Mouse (Mus musculus): ENCODE data around the gene Prr22.
A peak's percentile ranks its signal among the peaks of the same experiment; 100 is the strongest.

The Prr22 gene

DNA sequence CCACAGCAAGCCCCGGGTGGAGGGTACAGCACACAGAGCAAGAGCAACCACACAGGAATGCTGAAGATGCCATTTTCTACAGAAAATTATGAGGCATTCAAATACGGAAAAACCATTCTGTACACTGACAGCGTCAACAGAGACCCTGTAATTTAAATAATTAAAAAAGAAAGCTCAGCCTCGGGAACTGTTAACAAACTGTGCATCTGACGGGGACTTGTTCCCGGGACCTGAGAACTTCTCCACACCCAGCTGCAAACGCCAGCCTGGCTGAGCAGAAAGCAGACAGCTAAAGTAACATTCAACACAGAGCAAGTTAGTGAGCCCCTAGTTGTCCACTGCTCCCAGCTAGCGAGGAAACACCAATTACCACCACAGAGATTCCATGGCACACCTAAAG, 32.0 kb downstream of the Prr22 start:
- DNase-seq (ENCODE audit: extremely low read depth, insufficient read length, low spot score) = no peak

DNA sequence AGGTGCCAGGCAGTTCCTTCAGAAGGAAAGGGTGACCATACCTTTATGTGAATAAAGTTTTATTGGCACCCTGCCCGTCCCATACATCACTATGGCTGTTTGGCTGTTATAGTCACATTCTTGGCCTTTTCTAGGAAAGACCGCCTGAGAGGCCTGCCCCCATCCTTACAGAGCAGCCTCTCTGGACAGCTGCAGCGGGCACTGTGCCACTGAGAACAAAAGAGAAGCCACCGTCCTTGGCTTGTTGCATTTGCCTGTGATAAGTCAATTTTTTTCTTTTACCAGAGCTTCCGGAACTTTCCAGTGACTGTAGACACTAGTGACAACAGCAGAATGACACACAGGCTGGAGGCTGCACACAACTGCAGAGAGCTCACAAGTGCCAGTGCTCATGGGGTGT, 34.9 kb downstream of the Prr22 start:
- no peak for DNase-seq (ENCODE audit: extremely low read depth, insufficient read length, low spot score)

GRCm38 (mm10) chr17:56805784-56806183, 35.7 kb downstream of the Prr22 start:
- DNase-seq (ENCODE audit: extremely low read depth, insufficient read length, low spot score) = no peak

GRCm38 (mm10) chr17:56808518-56808917, 38.5 kb downstream of the Prr22 start:
- peak; percentile 52 for DNase-seq (ENCODE audit: extremely low read depth, insufficient read length, low spot score)

DNA sequence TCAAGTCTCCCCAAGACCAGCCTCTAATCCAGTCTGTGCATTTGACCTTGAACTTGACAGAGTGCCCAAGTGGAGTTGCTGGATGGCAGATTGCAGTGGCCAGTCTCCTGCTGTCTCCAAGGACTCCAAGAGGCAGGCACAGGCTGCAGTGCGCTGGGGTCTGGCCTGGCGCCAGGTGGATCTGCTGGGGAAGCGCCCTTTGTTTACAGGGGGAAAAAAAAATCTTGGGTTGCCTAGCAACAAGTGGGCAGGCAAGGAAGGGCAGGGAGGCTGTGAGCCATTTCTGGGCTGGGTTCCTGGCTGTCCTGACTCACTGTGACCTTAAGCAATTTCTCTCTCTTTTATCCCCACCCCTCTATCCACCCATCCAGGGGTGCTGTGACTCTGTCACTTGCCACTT, 40.2 kb downstream of the Prr22 start:
- DNase-seq (ENCODE audit: extremely low read depth, insufficient read length, low spot score) = peak; percentile 94

DNA sequence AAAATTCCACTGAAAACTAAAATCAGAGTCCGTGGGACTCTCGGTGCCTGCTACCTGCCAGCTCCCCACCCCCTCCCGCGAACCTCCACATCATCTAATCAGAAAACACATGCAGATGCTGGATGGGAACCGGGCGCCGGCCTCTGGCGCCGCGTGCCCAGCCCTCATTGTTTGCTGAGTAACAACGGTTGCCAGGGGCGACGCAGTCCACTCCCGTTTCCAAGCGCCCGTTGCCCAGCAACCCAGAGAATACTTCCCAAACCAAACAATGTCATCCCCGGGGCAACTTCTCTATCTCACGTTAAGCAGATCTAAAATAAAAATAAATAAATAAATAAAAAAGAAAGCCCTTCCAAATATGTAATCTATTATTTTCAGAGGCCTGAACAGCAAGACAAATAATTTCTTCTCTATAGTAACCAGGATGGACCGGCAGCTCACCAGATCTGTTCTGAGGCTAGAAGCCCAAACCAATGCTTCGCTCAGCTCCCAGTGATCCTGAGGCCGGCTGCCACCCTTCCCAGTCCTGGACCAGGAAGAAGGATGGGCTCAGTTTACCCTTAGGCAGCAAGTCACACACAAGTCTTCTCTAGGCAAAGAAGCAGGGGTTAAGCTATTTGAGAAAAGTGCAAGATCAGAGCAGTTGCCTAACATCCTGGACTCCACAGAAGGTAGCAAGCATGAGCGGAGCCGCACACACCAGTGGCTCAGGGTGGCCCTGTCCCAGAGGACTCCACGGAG, 44.4 kb downstream of the Prr22 start:
- no peak for DNase-seq (ENCODE audit: extremely low read depth, insufficient read length, low spot score)

GRCm38 (mm10) chr17:56815057-56815345, 45.0 kb downstream of the Prr22 start:
- DNase-seq (ENCODE audit: extremely low read depth, insufficient read length, low spot score) = no peak

- DNase-seq (ENCODE audit: extremely low read depth, insufficient read length, low spot score) = no peak
Observed at GRCm38 (mm10) chr17:56818067-56818636, 48.1 kb downstream of the Prr22 start.

DNA sequence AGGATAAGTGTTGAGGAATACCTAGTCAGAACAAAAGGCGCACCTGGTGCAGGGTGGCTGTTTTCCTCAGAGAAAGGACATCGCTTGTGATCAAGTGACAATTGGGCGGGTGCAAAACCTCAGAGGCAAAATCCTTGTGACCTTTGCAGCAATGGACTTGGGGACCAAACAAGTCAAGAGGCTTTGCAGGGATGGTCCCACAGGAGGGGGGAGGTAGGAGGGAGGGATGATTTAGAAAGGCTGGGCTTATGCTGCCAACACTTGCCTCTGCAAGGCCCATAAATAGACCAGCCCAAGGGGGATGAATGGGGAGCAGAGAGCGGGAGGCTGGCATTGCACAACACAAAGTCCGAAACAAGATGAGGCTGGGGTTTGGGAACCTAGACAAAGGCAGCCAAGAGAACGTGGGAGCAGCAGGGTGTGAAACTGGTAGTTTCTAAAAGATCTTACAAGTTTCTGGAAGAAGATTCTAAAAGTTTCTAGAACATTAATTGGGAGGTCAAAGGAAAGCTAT, 49.0 kb downstream of the Prr22 start:
- no peak for DNase-seq (ENCODE audit: extremely low read depth, insufficient read length, low spot score)

- peak; percentile 74 for DNase-seq (ENCODE audit: extremely low read depth, insufficient read length, low spot score)
Observed at GRCm38 (mm10) chr17:56819694-56820111, 49.7 kb downstream of the Prr22 start.
